Comparison of ENCODE assay signal across 19 mouse cellular contexts in the genomic region with DNA sequence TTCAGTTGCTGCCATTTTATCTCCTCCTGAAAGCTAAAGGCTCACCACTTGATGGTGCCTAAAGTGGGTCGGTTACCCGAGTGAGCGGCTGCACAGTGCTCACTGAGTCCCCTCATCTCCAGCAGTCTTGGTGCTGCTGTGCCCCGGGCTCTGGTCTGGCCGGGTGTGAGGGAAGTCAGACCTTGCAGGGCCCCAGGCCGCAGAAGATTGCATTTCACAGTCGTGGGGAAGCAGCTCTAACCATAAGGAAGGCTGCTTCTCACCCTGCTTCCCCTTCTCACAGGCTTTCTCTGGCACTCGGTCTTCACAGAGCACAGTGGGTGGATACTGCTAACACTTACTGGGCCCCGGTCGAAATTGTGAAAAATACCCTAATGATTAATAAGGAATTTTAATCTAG.
DNase-seq lines count a peak whose midpoint lies in the region; ATAC-seq and TF ChIP-seq lines count a peak whose summit lies in the region.
"Had no signal": no experiment of that assay in that cellular context is flagged by ENCODE, and none has a peak within 500 bp of the region (broad histone marks: within the 10 kb centered on the region; RNA-seq: fewer than 3 reads in every experiment).

No protein-coding gene starts in this region.

- DNase-seq in liver, embryonic 14.5 days (ENCODE audit: low read depth in 3 of 3, low spot score in 3 of 3) = peak in 2 of 3 experiments; percentile 25 to 27
- DNase-seq in layer of hippocampus, adult 9-11 months = no peak
- no peak for DNase-seq in retina, embryonic 14.5 days (ENCODE audit: low spot score)
- DNase-seq: adrenal gland, postnatal 14 days; cerebellum, postnatal 10 days; forebrain, postnatal 0 days; gastrocnemius, adult 2 months; heart, postnatal 10 days; kidney, adult 9 months; kidney, postnatal 4 days; right cerebral cortex, adult 18-20 months had no signal

- H3K4me1 ChIP-seq in bone marrow, adult 2 months (ENCODE audit: control insufficient read depth, insufficient read depth, low read length) = peaks cover 3% of the 10 kb centered on the region
- peaks cover 23 to 38% of the 10 kb centered on the region in 2 experiments for H3K4me1 ChIP-seq in liver, embryonic 14.5 days (replicated peaks; ENCODE audit: control insufficient read depth in 2 of 2, insufficient read depth in 2 of 2, low read length in 1 of 2)
- H3K4me1 ChIP-seq: limb, embryonic 15.5 days; neural tube, embryonic 15.5 days had no signal

- no peak for TF ChIP-seq CTCF in bone marrow, adult 2 months (IDR thresholded peaks at IDR 0.05; ENCODE audit: control insufficient read depth, insufficient read depth, low read length)
- TF ChIP-seq CTCF in liver, embryonic 14.5 days (IDR thresholded peaks at IDR 0.05; ENCODE audit: low read depth) = no peak

- peak; percentile 79 for ATAC-seq in common myeloid progenitor, adult 5-6 weeks (replicated peaks; ENCODE audit: low read depth, poor library complexity, severe bottlenecking)
- ATAC-seq in liver, embryonic 14.5 days (ENCODE audit: insufficient read depth) = peak; percentile 32
- ATAC-seq in monocyte, adult 5-6 weeks (replicated peaks; ENCODE audit: insufficient number of reproducible peaks, low FRiP score, low TSS enrichment, poor library complexity, severe bottlenecking) = peak; percentile 78
- no peak for ATAC-seq in inflammation-experienced regulatory T-cells, adult 6 months
- ATAC-seq: forebrain, postnatal 0 days had no signal

- WGBS in bone marrow, adult 2 months = 6% methylated on average over 10 of the region's 10 CpGs
- 15% methylated on average over 10 of the region's 10 CpGs for WGBS in liver, embryonic 14.5 days (ENCODE audit: insufficient replicate concordance)

- peak overlapping the region; percentile 51 for H3K4me2 ChIP-seq in liver, embryonic 14.5 days (ENCODE audit: low read depth)
- H3K4me2 ChIP-seq: hindbrain, embryonic 14.5 days; limb, embryonic 15.5 days; neural tube, embryonic 15.5 days had no signal

- no peak overlapping the region for H3K4me3 ChIP-seq in bone marrow, adult 2 months (replicated peaks; ENCODE audit: control insufficient read depth, low read depth, low read length)
- H3K4me3 ChIP-seq in liver, embryonic 14.5 days (ENCODE audit: insufficient read depth in 1 of 2, low read depth in 2 of 2, low read length in 2 of 2) = 0 out of 4 replicates have a peak overlapping the region, but pooled peaks of 1 of the 2 experiments have one; percentile 8
- H3K4me3 ChIP-seq: gastrocnemius, adult 2 months; limb, embryonic 15.5 days; neural tube, embryonic 15.5 days had no signal

- no peaks in the 10 kb centered on the region for H3K9me3 ChIP-seq in liver, embryonic 14.5 days (ENCODE audit: control insufficient read depth, low read length)
- H3K9me3 ChIP-seq: limb, embryonic 15.5 days; neural tube, embryonic 15.5 days had no signal

- no peak; the same call in 1 of the 2 replicates for TF ChIP-seq POLR2A in bone marrow, adult 2 months (IDR thresholded peaks at IDR 0.05; ENCODE audit: borderline replicate concordance, control insufficient read depth, low read depth, low read length)

- H3K36me3 ChIP-seq in liver, embryonic 14.5 days (replicated peaks; ENCODE audit: control insufficient read depth, insufficient read depth, low read depth) = peaks cover 9% of the 10 kb centered on the region

- no peaks in the 10 kb centered on the region for H3K27me3 ChIP-seq in liver, embryonic 14.5 days (ENCODE audit: control insufficient read depth, insufficient read depth, low read length)
- H3K27me3 ChIP-seq: limb, embryonic 15.5 days; neural tube, embryonic 15.5 days had no signal

- 0 out of 2 replicates have a peak overlapping the region, but pooled peaks have one; percentile 34 for H3K9ac ChIP-seq in liver, embryonic 14.5 days (replicated peaks)
- H3K9ac ChIP-seq: forebrain, postnatal 0 days; hindbrain, embryonic 14.5 days; limb, embryonic 15.5 days; neural tube, embryonic 15.5 days had no signal

- TF ChIP-seq EP300 in liver, embryonic 14.5 days (IDR thresholded peaks at IDR 0.05; ENCODE audit: low read depth) = no peak

- 0 out of 2 replicates have a peak overlapping the region, but pooled peaks have one; percentile 46 for H3K27ac ChIP-seq in bone marrow, adult 2 months (ENCODE audit: control insufficient read depth, insufficient read depth, low read depth, low read length, poor library complexity)
- peak overlapping the region; percentile 35 for H3K27ac ChIP-seq in liver, embryonic 14.5 days
- H3K27ac ChIP-seq: gastrocnemius, adult 2 months; hindbrain, embryonic 14.5 days; limb, embryonic 15.5 days; macrophage; neural tube, embryonic 15.5 days had no signal

Comparison
In these comparisons a context has a peak if more than half of its experiments do, and no peak if none do; other contexts are left out.
1. DNase-seq: peak in liver, embryonic 14.5 days (2 of 3); none in layer of hippocampus, adult 9-11 months (single experiment) and retina, embryonic 14.5 days (single experiment).